Mouse (Mus musculus) brain, embryonic 14.5 days (tissue): Measurements from ENCODE around the gene Scfd2.

Experiments
- CTCF ChIP-seq: fragments of 200-500 bp; IDR thresholded peaks from 2 replicates; pipeline ENCODE4 v1.5.1; 2012; ENCODE audit warnings: inconsistent platforms, mild to moderate bottlenecking, moderate library complexity, borderline replicate concordance; ENCODE audit not compliant: insufficient read depth, insufficient read length; ENCODE audit errors: extremely low read depth
- POLR2A ChIP-seq: fragments of 200-500 bp; IDR thresholded peaks from 2 replicates; pipeline ENCODE4 v1.6.1; 2012; ENCODE audit warnings: mild to moderate bottlenecking, inconsistent platforms, borderline replicate concordance; ENCODE audit not compliant: poor library complexity, insufficient read depth, insufficient read length, severe bottlenecking; ENCODE audit errors: extremely low read depth

GRCm38 (mm10) chr5:74214501-74215110 is 317.0 kb downstream of the Scfd2 start:
- TF ChIP-seq CTCF (no peak), POLR2A (no peak)
